Mouse (Mus musculus) forebrain, embryonic 14.5 days (tissue): Measurements from ENCODE around the gene Tnf. TPM values are rescaled to one million over a fixed set of nuclear protein-coding genes. Genes with fewer than 3 reads are reported as not detected.

ENCODE experiments used
- ATAC-seq: fragments of 200-750 bp; cut with Nextera tagmentation; 2 replicates; pipeline ENCODE4 v1.8.0; 2017; ENCODE audit warnings: mild to moderate bottlenecking, moderate library complexity
- DNase-seq: peaks from one replicate; pipeline ENCODE4 v3.0.0-alpha.2; 2015; ENCODE audit warnings: low spot score
- H3K27ac ChIP-seq: fragments of 300-500 bp; sonication (generic); 2 replicates; pipeline ENCODE4 v1.5.1; 2014; ENCODE audit warnings: low read depth, mild to moderate bottlenecking, control low read depth, low read length, moderate library complexity
- H3K27me3 ChIP-seq: fragments of 300-500 bp; sonication (generic); replicated peaks from 2 replicates; pipeline ENCODE4 v1.6.1; 2014; ENCODE audit warnings: low read length, control low read depth, mixed read lengths; ENCODE audit not compliant: control insufficient read depth, insufficient read depth
- H3K36me3 ChIP-seq: fragments of 300-500 bp; sonication (generic); 2 replicates; pipeline ENCODE4 v1.6.1; 2014; ENCODE audit warnings: low read length, control low read depth; ENCODE audit not compliant: control insufficient read depth, insufficient read depth
- H3K4me1 ChIP-seq: fragments of 300-500 bp; sonication (generic); 2 replicates; pipeline ENCODE4 v1.6.1; 2014; ENCODE audit warnings: antibody characterized with exemption, low read length, control low read depth; ENCODE audit not compliant: control insufficient read depth, insufficient read depth
- H3K4me2 ChIP-seq: fragments of 300-500 bp; sonication (generic); 2 replicates; pipeline ENCODE4 v1.6.1; 2014; ENCODE audit warnings: mild to moderate bottlenecking, control low read depth, low read length
- H3K4me3 ChIP-seq: fragments of 300-500 bp; sonication (generic); 2 replicates; pipeline ENCODE4 v1.5.1; 2014; ENCODE audit warnings: low read depth, low read length, control low read depth
- H3K9ac ChIP-seq: fragments of 300-500 bp; sonication (generic); 2 replicates; pipeline ENCODE4 v1.6.1; 2014; ENCODE audit warnings: mild to moderate bottlenecking, low read length, control low read depth, moderate library complexity
- H3K9me3 ChIP-seq: fragments of 300-500 bp; sonication (generic); replicated peaks from 2 replicates; pipeline ENCODE4 v1.6.1; 2016; ENCODE audit warnings: low read length, control low read depth, mixed read lengths; ENCODE audit not compliant: control insufficient read depth
- WGBS: fragments of 180-500 bp; shearing (Covaris S2); extraction: QIAGEN DNeasy Blood & Tissue Kit; methylation state at CpG from one replicate; pipeline ENCODE4 v1.1.7; 2014; 5-methylcytosine and 5-hydroxymethylcytosine counted together
- polyA plus RNA-seq: library from polyadenylated mRNA; unstranded; fragments of >200 nt; fragmentation: Nextera tagmentation; extraction: Ambion mirVana; gene quantifications from 2 replicates; pipeline ENCODE4 v1.2.1, GENCODE M21; 2014

The Tnf gene
- polyA plus RNA-seq, 1 experiment from 2014 or later: not detected

DNA sequence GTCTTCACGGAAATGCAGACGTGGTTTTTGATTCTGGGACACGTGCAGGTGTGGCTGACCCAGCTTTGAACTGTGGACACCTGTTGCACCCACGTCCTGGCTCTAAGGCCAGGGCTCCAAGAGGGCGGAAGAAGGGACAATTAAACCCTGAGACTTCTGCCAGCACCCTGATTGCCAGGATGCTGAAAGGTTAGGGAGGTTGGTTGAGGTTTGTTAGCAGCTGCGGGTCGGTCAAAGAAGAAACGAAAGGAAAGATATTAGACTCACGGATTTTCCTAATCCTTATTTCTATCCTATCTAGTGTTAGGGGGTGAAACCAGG, 5.5 kb downstream of the Tnf start:
- WGBS: 33% methylated on average over 9 of the region's 9 CpGs
- no peak for DNase-seq
- Histone ChIP-seq H3K4me3 (peak overlapping the region; percentile 31; the same call in 1 of the 2 replicates), H3K4me1 (peaks cover 10% of the 10 kb centered on the region), H3K27ac (no peak overlapping the region), H3K9ac (no peak overlapping the region), H3K36me3 (no peaks in the 10 kb centered on the region), H3K4me2 (peak overlapping the region; percentile 60), H3K9me3 (no peaks in the 10 kb centered on the region), H3K27me3 (peaks cover 25% of the 10 kb centered on the region)
- ATAC-seq: no peak

DNA sequence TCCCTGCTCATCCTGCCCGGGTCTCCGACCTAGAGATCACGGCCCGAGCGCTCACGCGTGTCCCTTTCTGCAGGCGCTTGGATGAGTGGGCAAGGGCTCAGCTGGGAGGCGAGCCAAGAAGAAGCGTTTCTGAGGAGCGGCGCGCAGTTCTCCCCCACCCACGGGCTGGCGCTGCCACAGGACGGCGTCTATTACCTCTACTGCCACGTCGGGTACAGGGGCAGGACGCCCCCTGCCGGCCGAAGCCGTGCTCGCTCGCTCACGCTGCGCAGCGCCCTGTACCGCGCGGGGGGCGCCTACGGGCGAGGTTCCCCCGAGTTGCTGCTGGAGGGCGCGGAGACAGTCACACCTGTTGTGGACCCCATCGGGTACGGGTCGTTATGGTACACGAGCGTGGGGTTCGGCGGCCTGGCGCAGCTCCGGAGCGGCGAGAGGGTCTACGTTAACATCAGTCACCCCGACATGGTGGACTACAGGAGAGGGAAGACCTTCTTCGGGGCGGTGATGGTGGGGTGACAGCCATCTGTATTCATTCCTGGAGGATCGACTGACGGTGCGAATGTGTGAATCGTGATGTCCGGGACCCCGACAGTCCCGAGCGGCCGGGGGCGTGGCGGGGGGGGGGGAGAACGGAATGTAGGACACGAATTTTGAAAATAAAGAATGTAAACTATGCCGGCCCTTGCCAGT, 6.0 kb downstream of the Tnf start:
- H3K4me2 ChIP-seq: peak overlapping the region; percentile 60
- DNase-seq (peak; percentile 75), ATAC-seq (peak; percentile 90)
- 2% methylated on average over 66 of the region's 66 CpGs for WGBS
- peaks cover 25% of the 10 kb centered on the region for H3K27me3 ChIP-seq
- no peaks in the 10 kb centered on the region for H3K9me3 ChIP-seq
- H3K9ac ChIP-seq: peak overlapping the region; percentile 43; the same call in 1 of the 2 replicates
- no peaks in the 10 kb centered on the region for H3K36me3 ChIP-seq
- no peak overlapping the region for H3K27ac ChIP-seq
- peak overlapping the region; percentile 31 for H3K4me3 ChIP-seq
- peaks cover 10% of the 10 kb centered on the region for H3K4me1 ChIP-seq

GRCm38 (mm10) chr17:35194844-35195630, 6.8 kb downstream of the Tnf start:
- Histone ChIP-seq H3K27ac (no peak overlapping the region), H3K4me2 (peak overlapping the region; percentile 60), H3K27me3 (peaks cover 25% of the 10 kb centered on the region), H3K4me3 (peak overlapping the region; percentile 31), H3K9me3 (no peaks in the 10 kb centered on the region), H3K9ac (peak overlapping the region; percentile 43; the same call in 1 of the 2 replicates), H3K4me1 (peaks cover 10% of the 10 kb centered on the region), H3K36me3 (no peaks in the 10 kb centered on the region)
- 48% methylated on average over 19 of the region's 19 CpGs for WGBS
- peak; percentile 42 for ATAC-seq
- no peak for DNase-seq

DNA sequence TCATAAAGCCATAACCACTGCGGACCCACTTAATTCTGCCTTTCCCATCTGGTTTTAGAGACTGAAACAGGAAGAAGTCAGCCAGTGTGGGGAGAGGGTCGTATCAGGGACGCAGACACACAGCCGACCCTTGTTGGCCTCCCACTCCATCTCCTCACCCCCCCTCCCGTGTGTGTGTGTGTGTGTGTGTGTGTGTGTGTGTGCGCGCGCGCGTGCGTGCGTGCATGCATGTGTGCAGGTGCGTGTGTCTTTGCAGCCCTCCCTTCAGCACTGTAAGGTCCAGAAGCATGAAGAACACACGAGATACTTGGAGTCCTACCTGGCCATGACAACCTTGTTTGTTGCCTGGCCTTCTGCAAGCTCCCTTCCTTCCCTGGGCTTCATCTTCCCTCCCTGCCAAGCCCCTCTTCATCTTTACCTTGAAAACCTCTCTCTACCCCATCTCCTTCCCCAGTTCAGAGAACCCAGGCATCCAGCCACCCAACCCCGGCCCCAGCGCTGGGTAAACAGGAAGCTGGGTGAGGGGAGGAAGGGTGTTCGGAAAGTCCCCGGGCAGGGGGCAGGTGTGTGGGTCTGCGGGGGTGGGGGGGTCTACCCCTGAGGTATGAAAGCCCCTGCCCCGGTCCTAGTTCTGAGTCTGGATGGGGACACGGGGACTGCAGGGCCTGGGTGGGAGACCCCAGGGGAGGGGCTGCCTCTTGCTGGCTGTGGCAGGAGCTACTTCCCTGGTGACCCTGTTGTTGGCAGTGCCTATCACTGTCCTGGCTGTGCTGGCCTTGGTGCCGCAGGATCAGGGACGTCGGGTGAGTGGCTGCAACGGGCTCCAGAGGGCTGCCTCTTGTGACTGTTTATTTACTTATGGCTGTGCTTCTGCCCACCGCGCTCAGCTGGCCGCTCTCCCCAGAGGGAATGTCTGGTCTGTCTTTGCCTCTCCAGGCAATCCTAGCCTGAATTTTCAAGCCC, 7.6 kb downstream of the Tnf start, which contains the start of gene Ltb:
Gene Ltb, plus strand, starts transcription at position 559 of the 963 bp plus-strand sequence.
- no peaks in the 10 kb centered on the region for H3K36me3 ChIP-seq
- peaks cover 10% of the 10 kb centered on the region for H3K4me1 ChIP-seq
- H3K9me3 ChIP-seq: no peaks in the 10 kb centered on the region
- no peak within 1 kb of the TSS for H3K9ac ChIP-seq
- H3K4me3 ChIP-seq: no peak within 1 kb of the TSS
- DNase-seq (no peak), ATAC-seq (no peak)
- no peak within 1 kb of the TSS for H3K27ac ChIP-seq
- WGBS: 80% methylated on average over 28 of the region's 28 CpGs
- peaks cover 25% of the 10 kb centered on the region for H3K27me3 ChIP-seq
- peak within 1 kb of the TSS; percentile 60; the same call in 1 of the 2 replicates for H3K4me2 ChIP-seq

DNA sequence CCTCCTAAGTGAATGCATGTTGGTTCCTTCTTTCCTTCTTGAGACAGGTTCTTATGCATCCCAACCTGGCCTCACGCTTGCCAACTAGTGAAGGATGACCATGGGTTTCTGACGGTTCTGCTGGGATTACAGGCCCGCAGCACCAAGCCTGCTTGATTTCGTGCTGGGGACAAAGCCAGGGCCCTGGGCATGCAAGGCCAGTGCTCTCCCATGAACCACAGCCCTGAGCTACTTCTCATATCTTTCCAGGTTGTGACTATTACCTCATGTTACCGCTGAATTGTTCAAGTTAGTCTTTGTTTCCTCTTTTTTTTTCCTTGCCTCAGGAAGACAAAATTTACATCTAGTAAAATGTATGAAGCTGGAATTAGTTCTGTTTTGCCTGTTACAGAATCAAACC, 8.9 kb downstream of the Tnf start:
- WGBS: 88% methylated on average over 5 of the region's 5 CpGs
- Histone ChIP-seq H3K36me3 (no peaks in the 10 kb centered on the region), H3K9me3 (no peaks in the 10 kb centered on the region), H3K4me3 (no peak overlapping the region), H3K4me1 (peaks cover 10% of the 10 kb centered on the region), H3K27me3 (peaks cover 25% of the 10 kb centered on the region), H3K9ac (no peak overlapping the region), H3K4me2 (no peak overlapping the region), H3K27ac (no peak overlapping the region)
- no peak for ATAC-seq
- no peak for DNase-seq

GRCm38 (mm10) chr17:35191723-35192122, 10.1 kb downstream of the Tnf start:
- Histone ChIP-seq H3K4me1 (peaks cover 10% of the 10 kb centered on the region), H3K27me3 (peaks cover 20% of the 10 kb centered on the region), H3K36me3 (no peaks in the 10 kb centered on the region), H3K4me3 (no peak overlapping the region), H3K9ac (no peak overlapping the region), H3K4me2 (no peak overlapping the region), H3K9me3 (no peaks in the 10 kb centered on the region), H3K27ac (no peak overlapping the region)
- 62% methylated on average over 2 of the region's 2 CpGs for WGBS
- no peak for ATAC-seq
- no peak for DNase-seq

GRCm38 (mm10) chr17:35190096-35190495, 11.7 kb downstream of the Tnf start:
- Histone ChIP-seq H3K9me3 (no peaks in the 10 kb centered on the region), H3K27me3 (peaks cover 5% of the 10 kb centered on the region), H3K4me2 (no peak overlapping the region), H3K4me3 (no peak overlapping the region), H3K9ac (no peak overlapping the region), H3K36me3 (no peaks in the 10 kb centered on the region), H3K4me1 (peaks cover 3% of the 10 kb centered on the region; the same call in 1 of the 2 replicates), H3K27ac (no peak overlapping the region)
- no peak for DNase-seq
- 84% methylated on average over 4 of the region's 4 CpGs for WGBS
- no peak for ATAC-seq

DNA sequence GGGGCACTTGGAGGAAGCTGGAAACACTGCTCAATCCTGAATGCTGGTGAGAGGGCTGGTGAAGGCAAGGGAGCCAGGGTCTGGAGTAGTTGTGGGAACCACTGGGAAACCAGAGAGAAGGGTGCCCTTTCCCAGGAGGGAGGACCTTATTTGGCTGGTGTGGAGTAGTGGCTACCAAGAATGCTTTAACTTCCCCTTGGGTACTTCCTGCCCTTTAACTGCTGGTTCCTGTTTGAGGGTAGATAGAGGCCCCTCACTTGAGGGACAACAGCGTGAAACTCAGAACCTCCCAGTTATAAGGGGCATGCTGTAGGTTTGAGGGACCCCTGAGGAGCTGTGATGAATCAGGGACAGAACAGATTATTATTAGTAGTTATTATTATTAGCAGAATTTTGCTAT, 12.6 kb downstream of the Tnf start:
- no peaks in the 10 kb centered on the region for H3K9me3 ChIP-seq
- no peaks in the 10 kb centered on the region for H3K36me3 ChIP-seq
- DNase-seq (no peak), ATAC-seq (no peak)
- no peak overlapping the region for H3K4me3 ChIP-seq
- no peak overlapping the region for H3K4me2 ChIP-seq
- no peaks in the 10 kb centered on the region for H3K27me3 ChIP-seq
- H3K4me1 ChIP-seq: peaks cover 3% of the 10 kb centered on the region; the same call in 1 of the 2 replicates
- WGBS: 67% methylated on average over 1 of the region's 1 CpGs
- H3K9ac ChIP-seq: no peak overlapping the region
- no peak overlapping the region for H3K27ac ChIP-seq
